Mouse (Mus musculus) hindbrain, embryonic 11.5 days (tissue): Measurements from ENCODE around the gene Sbk1. TPM values are rescaled to one million over a fixed set of nuclear protein-coding genes. Genes with fewer than 3 reads are reported as not detected.

Source experiments
- ATAC-seq: fragments of 200-750 bp; cut with Nextera tagmentation; 2 replicates; pipeline ENCODE4 v1.8.0; 2017; ENCODE audit warnings: mild to moderate bottlenecking, moderate TSS enrichment, moderate library complexity; ENCODE audit not compliant: low FRiP score
- DNase-seq: peaks from one replicate; pipeline ENCODE4 v3.0.0-alpha.2; 2015; ENCODE audit warnings: low spot score
- H3K27ac ChIP-seq: fragments of 300-500 bp; sonication (generic); 2 replicates; pipeline ENCODE4 v1.5.1; 2014; ENCODE audit warnings: mild to moderate bottlenecking, low read depth, low read length
- H3K27me3 ChIP-seq: fragments of 300-500 bp; sonication (generic); 2 replicates; pipeline ENCODE4 v1.6.1; 2014; ENCODE audit warnings: mild to moderate bottlenecking, low read length, moderate library complexity, mixed read lengths; ENCODE audit not compliant: control insufficient read depth, insufficient read depth
- H3K36me3 ChIP-seq: fragments of 300-500 bp; sonication (generic); 2 replicates; pipeline ENCODE4 v1.6.1; 2014; ENCODE audit warnings: mild to moderate bottlenecking, low read length, moderate library complexity, mixed read lengths; ENCODE audit not compliant: control insufficient read depth, insufficient read depth
- H3K4me1 ChIP-seq: fragments of 300-500 bp; sonication (generic); replicated peaks from 2 replicates; pipeline ENCODE4 v1.6.1; 2014; ENCODE audit warnings: low read length, mixed read lengths; ENCODE audit not compliant: control insufficient read depth, insufficient read depth
- H3K4me2 ChIP-seq: fragments of 300-500 bp; sonication (generic); replicated peaks from 2 replicates; pipeline ENCODE4 v1.6.1; 2014; ENCODE audit warnings: mild to moderate bottlenecking, low read depth, low read length
- H3K4me3 ChIP-seq: fragments of 300-500 bp; sonication (generic); 2 replicates; pipeline ENCODE4 v1.5.1; 2014; ENCODE audit warnings: low read depth, low read length
- H3K9ac ChIP-seq: fragments of 300-500 bp; sonication (generic); 2 replicates; pipeline ENCODE4 v1.6.1; 2014; ENCODE audit warnings: low read depth, low read length
- H3K9me3 ChIP-seq: fragments of 300-500 bp; sonication (generic); 2 replicates; pipeline ENCODE4 v1.6.1; 2016; ENCODE audit warnings: low read length; ENCODE audit not compliant: control insufficient read depth
- WGBS: fragments of 180-500 bp; shearing (Covaris S2); extraction: QIAGEN DNeasy Blood & Tissue Kit; methylation state at CpG from one replicate; pipeline ENCODE4 v1.1.7; 2014; 5-methylcytosine and 5-hydroxymethylcytosine counted together
- polyA plus RNA-seq: library from polyadenylated mRNA; unstranded; fragments of >200 nt; fragmentation: Nextera tagmentation; extraction: Ambion mirVana; gene quantifications from 2 replicates; pipeline ENCODE4 v1.2.1, GENCODE M21; 2014

Gene Sbk1
- polyA plus RNA-seq, 1 experiment from 2014 or later, result 137 TPM

- H3K4me3 ChIP-seq, result peak overlapping the region; percentile 95
- no peak for DNase-seq
- no peak for ATAC-seq
- H3K27ac ChIP-seq, result peak overlapping the region; percentile 91; the same call in 1 of the 2 replicates
- 14% methylated on average over 3 of the region's 3 CpGs for WGBS
- no peaks in the 10 kb centered on the region for H3K9me3 ChIP-seq
- no peaks in the 10 kb centered on the region for H3K27me3 ChIP-seq
- peak overlapping the region; percentile 100 for H3K9ac ChIP-seq
- H3K4me1 ChIP-seq, result peaks cover 9% of the 10 kb centered on the region
- peak overlapping the region; percentile 86 for H3K4me2 ChIP-seq
- H3K36me3 ChIP-seq, result 0 out of 2 replicates have a peak, but pooled peaks cover 3% of the 10 kb centered on the region
These were observed 1.7 kb downstream of the Sbk1 start for GRCm38 (mm10) chr7:126274137-126274536.

GRCm38 (mm10) chr7:126274626-126275025 is 2.2 kb downstream of the Sbk1 start:
- no peaks in the 10 kb centered on the region for H3K27me3 ChIP-seq
- no peak for DNase-seq
- H3K9me3 ChIP-seq, result no peaks in the 10 kb centered on the region
- H3K36me3 ChIP-seq, result 0 out of 2 replicates have a peak, but pooled peaks cover 4% of the 10 kb centered on the region
- peaks cover 9% of the 10 kb centered on the region for H3K4me1 ChIP-seq
- H3K4me2 ChIP-seq, result peak overlapping the region; percentile 86
- no peak for ATAC-seq
- peak overlapping the region; percentile 100 for H3K9ac ChIP-seq
- H3K27ac ChIP-seq, result no peak overlapping the region
- WGBS, result 9% methylated on average over 4 of the region's 4 CpGs
- H3K4me3 ChIP-seq, result peak overlapping the region; percentile 95

- H3K4me1 ChIP-seq, result peaks cover 9% of the 10 kb centered on the region
These were observed 3.3 kb downstream of the Sbk1 start for GRCm38 (mm10) chr7:126275711-126276110.

GRCm38 (mm10) chr7:126276297-126276696 is 3.9 kb downstream of the Sbk1 start:
- H3K9me3 ChIP-seq, result no peaks in the 10 kb centered on the region
- H3K4me1 ChIP-seq, result peaks cover 9% of the 10 kb centered on the region
- H3K27me3 ChIP-seq, result no peaks in the 10 kb centered on the region
- WGBS, result 67% methylated on average over 6 of the region's 6 CpGs
- peak overlapping the region; percentile 95; the same call in 1 of the 2 replicates for H3K4me3 ChIP-seq
- H3K36me3 ChIP-seq, result 0 out of 2 replicates have a peak, but pooled peaks cover 4% of the 10 kb centered on the region
- ATAC-seq, result no peak
- H3K4me2 ChIP-seq, result peak overlapping the region; percentile 86; the same call in 1 of the 2 replicates
- no peak for DNase-seq
- no peak overlapping the region for H3K27ac ChIP-seq
- peak overlapping the region; percentile 5; the same call in 1 of the 2 replicates for H3K9ac ChIP-seq

More at GRCm38 (mm10) chr7:126275711-126276110, 3.3 kb downstream of the Sbk1 start:
- H3K9me3 ChIP-seq, result no peaks in the 10 kb centered on the region
- H3K4me3 ChIP-seq, result 0 out of 2 replicates have a peak overlapping the region, but pooled peaks have one; percentile 95
- 0 out of 2 replicates have a peak, but pooled peaks cover 4% of the 10 kb centered on the region for H3K36me3 ChIP-seq
- ATAC-seq, result no peak
- 89% methylated on average over 5 of the region's 5 CpGs for WGBS
- peak overlapping the region; percentile 5; the same call in 1 of the 2 replicates for H3K9ac ChIP-seq
- no peaks in the 10 kb centered on the region for H3K27me3 ChIP-seq
- DNase-seq, result no peak
- H3K4me2 ChIP-seq, result peak overlapping the region; percentile 86
- no peak overlapping the region for H3K27ac ChIP-seq

- H3K4me1 ChIP-seq, result peaks cover 9% of the 10 kb centered on the region
- no peak overlapping the region for H3K4me3 ChIP-seq
- H3K4me2 ChIP-seq, result 0 out of 2 replicates have a peak overlapping the region, but pooled peaks have one; percentile 1
- no peaks in the 10 kb centered on the region for H3K27me3 ChIP-seq
- DNase-seq, result no peak
- 65% methylated on average over 22 of the region's 22 CpGs for WGBS
- H3K27ac ChIP-seq, result no peak overlapping the region
- no peak for ATAC-seq
- no peaks in the 10 kb centered on the region for H3K9me3 ChIP-seq
- no peak overlapping the region for H3K9ac ChIP-seq
- 0 out of 2 replicates have a peak, but pooled peaks cover 4% of the 10 kb centered on the region for H3K36me3 ChIP-seq
These were observed 5.3 kb downstream of the Sbk1 start for GRCm38 (mm10) chr7:126277536-126278295.

GRCm38 (mm10) chr7:126278799-126279198 is 6.4 kb downstream of the Sbk1 start:
- Histone ChIP-seq H3K9me3 (no peaks in the 10 kb centered on the region), H3K4me1 (peaks cover 9% of the 10 kb centered on the region), H3K4me3 (no peak overlapping the region), H3K27ac (no peak overlapping the region), H3K36me3 (0 out of 2 replicates have a peak, but pooled peaks cover 4% of the 10 kb centered on the region), H3K4me2 (no peak overlapping the region), H3K27me3 (no peaks in the 10 kb centered on the region), H3K9ac (no peak overlapping the region)
- DNase-seq (no peak), ATAC-seq (no peak)
- WGBS, result 93% methylated on average over 5 of the region's 5 CpGs

- Histone ChIP-seq H3K9ac (no peak overlapping the region), H3K4me1 (peaks cover 9% of the 10 kb centered on the region), H3K4me3 (no peak overlapping the region), H3K9me3 (no peaks in the 10 kb centered on the region), H3K36me3 (0 out of 2 replicates have a peak, but pooled peaks cover 4% of the 10 kb centered on the region), H3K4me2 (no peak overlapping the region), H3K27ac (no peak overlapping the region), H3K27me3 (no peaks in the 10 kb centered on the region)
- ATAC-seq (peak; percentile 9; the same call in 1 of the 2 replicates), DNase-seq (no peak)
- 77% methylated on average over 8 of the region's 8 CpGs for WGBS
These were observed 7.5 kb downstream of the Sbk1 start for GRCm38 (mm10) chr7:126279774-126280482.

- Histone ChIP-seq H3K4me3 (no peak overlapping the region), H3K4me2 (no peak overlapping the region), H3K36me3 (0 out of 2 replicates have a peak, but pooled peaks cover 4% of the 10 kb centered on the region), H3K27ac (no peak overlapping the region), H3K9ac (no peak overlapping the region), H3K4me1 (peaks cover 9% of the 10 kb centered on the region), H3K9me3 (no peaks in the 10 kb centered on the region), H3K27me3 (no peaks in the 10 kb centered on the region)
- 67% methylated on average over 6 of the region's 6 CpGs for WGBS
- ATAC-seq (no peak), DNase-seq (no peak)
These were observed 8.3 kb downstream of the Sbk1 start for GRCm38 (mm10) chr7:126280696-126281095.
